Mouse (Mus musculus): ENCODE data around the gene Mmd.

Mmd gene

GRCm38 (mm10) chr11:90249025-90249650, at the start of gene Mmd:
Gene Mmd (plus strand): TSS chr11:90249456.
- peak; percentile 99 for DNase-seq (ENCODE audit: low read depth)

GRCm38 (mm10) chr11:90200826-90201225, 48.4 kb upstream of the Mmd start:
- DNase-seq (ENCODE audit: low read depth): no peak

- no peak for DNase-seq (ENCODE audit: low read depth)
Observed at GRCm38 (mm10) chr11:90214246-90214645, 35.0 kb upstream of the Mmd start.

- peak; percentile 71 for DNase-seq (ENCODE audit: low read depth)
Observed at GRCm38 (mm10) chr11:90220022-90220645, 29.1 kb upstream of the Mmd start.

GRCm38 (mm10) chr11:90220750-90221149, 28.5 kb upstream of the Mmd start:
- DNase-seq (ENCODE audit: low read depth): peak; percentile 18

- peak; percentile 66 for DNase-seq (ENCODE audit: low read depth)
Observed at GRCm38 (mm10) chr11:90224914-90225470, 24.3 kb upstream of the Mmd start.

- DNase-seq (ENCODE audit: low read depth): no peak
Observed at GRCm38 (mm10) chr11:90227000-90227922, 22.0 kb upstream of the Mmd start.

- DNase-seq (ENCODE audit: low read depth): peak; percentile 77
Observed at GRCm38 (mm10) chr11:90228251-90228949, 20.9 kb upstream of the Mmd start.

GRCm38 (mm10) chr11:90229800-90230199, 19.5 kb upstream of the Mmd start:
- DNase-seq (ENCODE audit: low read depth): no peak

- DNase-seq (ENCODE audit: low read depth): no peak
Observed at GRCm38 (mm10) chr11:90230671-90231070, 18.6 kb upstream of the Mmd start.

- peak; percentile 59 for DNase-seq (ENCODE audit: low read depth)
Observed at GRCm38 (mm10) chr11:90231631-90232030, 17.6 kb upstream of the Mmd start.

GRCm38 (mm10) chr11:90232685-90233084, 16.6 kb upstream of the Mmd start:
- DNase-seq (ENCODE audit: low read depth): peak; percentile 57

- DNase-seq (ENCODE audit: low read depth): no peak
Observed at GRCm38 (mm10) chr11:90235221-90235620, 14.0 kb upstream of the Mmd start.

GRCm38 (mm10) chr11:90237616-90238015, 11.6 kb upstream of the Mmd start:
- no peak for DNase-seq (ENCODE audit: low read depth)

GRCm38 (mm10) chr11:90238657-90239056, 10.6 kb upstream of the Mmd start:
- DNase-seq (ENCODE audit: low read depth): no peak

- peak; percentile 89 for DNase-seq (ENCODE audit: low read depth)
Observed at GRCm38 (mm10) chr11:90240652-90241330, 8.5 kb upstream of the Mmd start.

- no peak for DNase-seq (ENCODE audit: low read depth)
Observed at GRCm38 (mm10) chr11:90241874-90242273, 7.4 kb upstream of the Mmd start.

- DNase-seq (ENCODE audit: low read depth): no peak
Observed at GRCm38 (mm10) chr11:90243300-90243699, 6.0 kb upstream of the Mmd start.

- DNase-seq (ENCODE audit: low read depth): no peak
Observed at GRCm38 (mm10) chr11:90245630-90246029, 3.6 kb upstream of the Mmd start.

GRCm38 (mm10) chr11:90246676-90247075, 2.6 kb upstream of the Mmd start:
- DNase-seq (ENCODE audit: low read depth): no peak

GRCm38 (mm10) chr11:90247793-90248192, 1.5 kb upstream of the Mmd start:
- DNase-seq (ENCODE audit: low read depth): no peak

Data from NIH3T3 (cell line).